ENCODE assay signal across 30 mouse cellular contexts in the genomic region with DNA sequence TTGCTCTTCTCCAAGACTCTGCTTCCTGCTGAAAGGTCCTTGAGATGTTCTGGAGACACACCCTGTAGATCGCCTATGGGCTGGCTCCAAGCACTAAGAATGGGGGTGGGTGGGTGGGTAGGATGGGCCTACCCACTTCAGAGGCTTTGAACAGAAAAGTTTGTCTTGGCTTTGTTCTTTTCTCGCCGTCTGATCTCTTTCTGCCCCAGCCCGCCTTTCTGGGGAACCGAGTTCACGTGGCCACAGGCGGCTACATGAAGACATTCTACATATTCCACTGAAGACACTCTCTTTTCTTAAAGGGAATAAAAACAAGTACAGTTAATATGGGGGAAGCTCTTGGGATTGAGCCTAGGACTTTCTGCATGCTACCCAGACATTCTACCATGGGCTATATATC. TPM values are rescaled to one million over a fixed set of nuclear protein-coding genes. Genes with fewer than 3 reads are reported as not detected.
DNase-seq lines count a peak whose midpoint lies in the region; TF ChIP-seq lines count a peak whose summit lies in the region.
"Had no signal": no experiment of that assay in that cellular context is flagged by ENCODE, and none has a peak within 500 bp of the region (broad histone marks: within the 10 kb centered on the region; RNA-seq: fewer than 3 reads in every experiment).

No protein-coding gene starts in this region.

- no peak overlapping the region for H3K4me3 ChIP-seq in kidney, adult 2 months (ENCODE audit: insufficient read depth, low read depth, low read length)
- H3K4me3 ChIP-seq: embryonic facial prominence, embryonic 10.5 days; embryonic facial prominence, embryonic 15.5 days; forebrain, embryonic 12.5 days; heart, embryonic 12.5 days; limb, embryonic 10.5 days; limb, embryonic 15.5 days; liver, embryonic 13.5 days; megakaryocyte, embryonic 14.5 days; midbrain, embryonic 12.5 days; myocyte; neural tube, embryonic 13.5 days had no signal

- H3K27ac ChIP-seq in kidney, adult 2 months (ENCODE audit: insufficient read depth, low read depth, low read length), result no peak overlapping the region
- H3K27ac ChIP-seq: embryonic facial prominence, embryonic 10.5 days; embryonic facial prominence, embryonic 15.5 days; forebrain, embryonic 12.5 days; hindbrain, embryonic 14.5 days; limb, embryonic 10.5 days; limb, embryonic 15.5 days; liver, embryonic 13.5 days; midbrain, embryonic 12.5 days; neural tube, embryonic 13.5 days had no signal

- DNase-seq in spleen, postnatal 36 days (ENCODE audit: low spot score in 2 of 2), result peak; percentile 11 to 12
- DNase-seq in spleen, postnatal 14 days (ENCODE audit: low spot score in 2 of 2), result no peak
- peak; percentile 15 to 49 for DNase-seq in thymus, adult 18-20 months
- DNase-seq in thymus, postnatal 25 days, result peak; percentile 62
- DNase-seq in embryo, embryonic 11 days, result no peak
- DNase-seq in kidney, adult 2 months, result no peak
- DNase-seq in layer of hippocampus, postnatal 36 days, result no peak
- DNase-seq: adrenal gland, postnatal 14 days; cerebellum, adult 11-12 months; cerebellum, adult 9-11 months; forebrain, postnatal 0 days; gastrocnemius, postnatal 10 days; heart, postnatal 4 days; liver, embryonic 13.5 days; lung, adult 18-20 months; lung, postnatal 4 days; retina, postnatal 1 day; right cerebral cortex, postnatal 14 days had no signal

- H3K4me1 ChIP-seq in kidney, adult 2 months (ENCODE audit: control insufficient read depth, insufficient read depth, low read length), result no peaks in the 10 kb centered on the region
- H3K4me1 ChIP-seq: embryonic facial prominence, embryonic 10.5 days; embryonic facial prominence, embryonic 15.5 days; forebrain, embryonic 12.5 days; heart, embryonic 12.5 days; limb, embryonic 10.5 days; limb, embryonic 15.5 days; liver, embryonic 13.5 days; megakaryocyte, embryonic 14.5 days; midbrain, embryonic 12.5 days; neural tube, embryonic 13.5 days had no signal

- H3K27me3 ChIP-seq in kidney, adult 2 months (replicated peaks; ENCODE audit: control insufficient read depth, insufficient read depth, low read length), result no peaks in the 10 kb centered on the region
- H3K27me3 ChIP-seq: embryonic facial prominence, embryonic 15.5 days; forebrain, embryonic 12.5 days; heart, embryonic 12.5 days; limb, embryonic 15.5 days; liver, embryonic 13.5 days; megakaryocyte, embryonic 14.5 days; midbrain, embryonic 12.5 days; neural tube, embryonic 13.5 days; Patski had no signal

- no peak for TF ChIP-seq POLR2A in kidney, adult 2 months (IDR thresholded peaks at IDR 0.05; ENCODE audit: low read depth, low read length)

- 95% methylated on average over 7 of the region's 7 CpGs for WGBS in kidney, adult 2 months

- no peak for TF ChIP-seq CTCF in kidney, adult 2 months (conservative IDR thresholded peaks at IDR 0.05; ENCODE audit: insufficient read depth, insufficient read length, low read depth, low read length)

- no peaks in the 10 kb centered on the region for H3K36me3 ChIP-seq in kidney, adult 2 months (ENCODE audit: control insufficient read depth, insufficient read depth, low read length)
- H3K36me3 ChIP-seq: embryonic facial prominence, embryonic 10.5 days; embryonic facial prominence, embryonic 15.5 days; forebrain, embryonic 12.5 days; heart, embryonic 12.5 days; limb, embryonic 10.5 days; limb, embryonic 15.5 days; liver, embryonic 13.5 days; midbrain, embryonic 12.5 days; neural tube, embryonic 13.5 days had no signal

RNA-seq across cellular contexts. Expression of a gene that starts 19.3 kb away (rescaled TPM):
- polyA plus RNA-seq in kidney, adult 2 months (2012; rRNA removed), result 1.1 and 1.9 TPM in 2 replicates
- total RNA-seq in layer of hippocampus, postnatal 36 days (2021), result 10 to 100 TPM; 13.4 to 15.0 TPM

Comparison
In these comparisons a context has a peak if more than half of its experiments do, and no peak if none do; other contexts are left out.
1. DNase-seq: peak in spleen, postnatal 36 days (2 of 2), thymus, adult 18-20 months (2 of 2) and thymus, postnatal 25 days (single experiment); none in spleen, postnatal 14 days (0 of 2), embryo, embryonic 11 days (single experiment), kidney, adult 2 months (single experiment) and layer of hippocampus, postnatal 36 days (0 of 2).